Mouse (Mus musculus) midbrain, embryonic 11.5 days (tissue): Measurements from ENCODE around the gene Zc3h18. TPM values are rescaled to one million over a fixed set of nuclear protein-coding genes. Genes with fewer than 3 reads are reported as not detected.

Experiments
- ATAC-seq: fragments of 200-750 bp; cut with Nextera tagmentation; 2 replicates; pipeline ENCODE4 v1.8.0; 2017; ENCODE audit warnings: moderate TSS enrichment, moderate library complexity; ENCODE audit not compliant: low FRiP score
- DNase-seq: peaks from one replicate; pipeline ENCODE4 v3.0.0; 2015; ENCODE audit warnings: low spot score; ENCODE audit errors: missing footprints
- H3K27ac ChIP-seq: fragments of 300-500 bp; sonication (generic); 2 replicates; pipeline ENCODE4 v1.5.1; 2014; ENCODE audit warnings: low read depth, low read length
- H3K27me3 ChIP-seq: fragments of 300-500 bp; sonication (generic); 2 replicates; pipeline ENCODE4 v1.6.1; 2014; ENCODE audit warnings: mild to moderate bottlenecking, low read length, moderate library complexity, mixed read lengths; ENCODE audit not compliant: control insufficient read depth, insufficient read depth
- H3K36me3 ChIP-seq: fragments of 300-500 bp; sonication (generic); 2 replicates; pipeline ENCODE4 v1.6.1; 2014; ENCODE audit warnings: mild to moderate bottlenecking, low read length, moderate library complexity, mixed read lengths; ENCODE audit not compliant: control insufficient read depth, insufficient read depth
- H3K4me1 ChIP-seq: fragments of 300-500 bp; sonication (generic); 2 replicates; pipeline ENCODE4 v1.6.1; 2014; ENCODE audit warnings: low read length; ENCODE audit not compliant: control insufficient read depth, insufficient read depth
- H3K4me2 ChIP-seq: fragments of 300-500 bp; sonication (generic); 2 replicates; pipeline ENCODE4 v1.6.1; 2014; ENCODE audit warnings: mild to moderate bottlenecking, moderate library complexity
- H3K4me3 ChIP-seq: fragments of 300-500 bp; sonication (generic); 2 replicates; pipeline ENCODE4 v1.5.1; 2014; ENCODE audit warnings: low read depth, low read length
- H3K9ac ChIP-seq: fragments of 300-500 bp; sonication (generic); 2 replicates; pipeline ENCODE4 v1.6.1; 2014; ENCODE audit warnings: low read length
- H3K9me3 ChIP-seq: fragments of 300-500 bp; sonication (generic); 2 replicates; pipeline ENCODE4 v1.6.1; 2016; ENCODE audit warnings: low read length; ENCODE audit not compliant: control insufficient read depth
- WGBS: fragments of 180-500 bp; shearing (Covaris S2); extraction: QIAGEN DNeasy Blood & Tissue Kit; methylation state at CpG from one replicate; pipeline ENCODE4 v1.1.7; 2014; 5-methylcytosine and 5-hydroxymethylcytosine counted together
- polyA plus RNA-seq: library from polyadenylated mRNA; unstranded; fragments of >200 nt; fragmentation: Nextera tagmentation; extraction: Ambion mirVana; gene quantifications from 2 replicates; pipeline ENCODE4 v1.2.1, GENCODE M21; 2014

Gene Zc3h18
- polyA plus RNA-seq, 1 experiment from 2014 or later: 43.7 TPM

DNA sequence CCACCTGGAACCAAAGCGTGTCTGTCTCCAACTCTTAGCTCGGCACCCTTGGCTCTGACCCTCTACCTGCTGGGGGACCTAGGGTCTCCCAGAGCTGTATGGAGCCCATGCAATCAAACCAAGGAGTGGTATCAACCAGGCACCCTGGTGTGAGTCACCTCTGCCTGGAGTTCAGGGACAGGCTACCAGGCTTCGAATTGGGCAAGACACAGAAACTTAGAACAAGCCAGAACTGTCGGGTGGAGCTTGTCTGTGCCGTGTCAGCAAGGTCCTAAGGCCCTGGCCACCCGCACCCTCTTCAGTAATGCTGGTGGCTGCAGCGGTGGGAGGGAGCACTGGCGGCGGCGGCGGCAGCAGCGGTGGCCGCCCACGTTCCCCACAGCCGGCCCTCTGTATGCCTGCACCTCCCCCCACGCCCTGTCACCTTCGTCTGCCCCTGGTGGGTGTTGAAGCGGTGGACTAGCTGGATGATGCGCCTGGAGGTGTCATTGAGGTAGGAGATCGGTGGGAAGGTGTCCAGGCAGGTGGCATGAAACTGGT, 60.2 kb downstream of the Zc3h18 start:
- Histone ChIP-seq H3K36me3 (peaks cover 17% of the 10 kb centered on the region), H3K27me3 (no peaks in the 10 kb centered on the region), H3K4me3 (no peak overlapping the region), H3K4me2 (no peak overlapping the region), H3K27ac (no peak overlapping the region), H3K9ac (no peak overlapping the region), H3K4me1 (peaks cover 14% of the 10 kb centered on the region), H3K9me3 (no peaks in the 10 kb centered on the region)
- no peak for DNase-seq
- ATAC-seq: no peak
- WGBS: 94% methylated on average over 20 of the region's 20 CpGs

GRCm38 (mm10) chr8:122437708-122438331, 61.4 kb downstream of the Zc3h18 start:
- Histone ChIP-seq H3K9me3 (no peaks in the 10 kb centered on the region), H3K9ac (no peak overlapping the region), H3K27ac (no peak overlapping the region), H3K4me3 (no peak overlapping the region), H3K4me1 (peaks cover 6% of the 10 kb centered on the region), H3K36me3 (peaks cover 17% of the 10 kb centered on the region), H3K27me3 (no peaks in the 10 kb centered on the region), H3K4me2 (no peak overlapping the region)
- ATAC-seq (no peak), DNase-seq (no peak)
- WGBS: 94% methylated on average over 13 of the region's 13 CpGs

- Histone ChIP-seq H3K27me3 (no peaks in the 10 kb centered on the region), H3K4me1 (peaks cover 7% of the 10 kb centered on the region), H3K36me3 (peaks cover 11% of the 10 kb centered on the region), H3K4me3 (no peak overlapping the region), H3K9me3 (no peaks in the 10 kb centered on the region), H3K4me2 (no peak overlapping the region), H3K9ac (no peak overlapping the region), H3K27ac (no peak overlapping the region)
- WGBS: 94% methylated on average over 16 of the region's 16 CpGs
- ATAC-seq: no peak
- DNase-seq: no peak
These were observed 62.9 kb downstream of the Zc3h18 start for GRCm38 (mm10) chr8:122439336-122439735.

GRCm38 (mm10) chr8:122441326-122441725, 64.9 kb downstream of the Zc3h18 start:
- no peak overlapping the region for H3K9ac ChIP-seq
- ATAC-seq (no peak), DNase-seq (no peak)
- H3K27ac ChIP-seq: no peak overlapping the region
- peaks cover 8% of the 10 kb centered on the region for H3K4me1 ChIP-seq
- H3K27me3 ChIP-seq: no peaks in the 10 kb centered on the region
- peaks cover 11% of the 10 kb centered on the region for H3K36me3 ChIP-seq
- no peak overlapping the region for H3K4me2 ChIP-seq
- WGBS: 90% methylated on average over 1 of the region's 1 CpGs
- no peaks in the 10 kb centered on the region for H3K9me3 ChIP-seq
- no peak overlapping the region for H3K4me3 ChIP-seq

- H3K9ac ChIP-seq: peak overlapping the region; percentile 56
These were observed 65.9 kb downstream of the Zc3h18 start for GRCm38 (mm10) chr8:122442356-122442755.

DNA sequence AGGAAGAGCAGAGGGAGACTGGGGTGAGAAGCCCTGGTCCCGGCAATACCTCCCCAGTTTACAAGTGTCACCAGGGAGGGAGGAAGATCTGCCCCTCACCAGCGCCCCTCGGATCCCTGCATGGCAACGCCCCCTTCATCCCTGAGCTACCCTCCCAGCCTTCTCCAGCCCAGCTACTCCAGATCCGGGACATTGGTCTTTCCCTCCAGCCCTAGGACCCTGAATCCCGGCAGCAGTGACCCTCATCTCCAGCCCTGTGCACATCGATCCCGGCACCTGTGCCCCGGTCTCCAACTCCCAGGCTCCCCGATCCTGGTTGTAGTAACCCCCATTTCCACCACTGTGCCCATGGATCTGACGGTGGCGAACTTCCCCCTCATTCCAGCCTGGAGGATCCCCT, 66.4 kb downstream of the Zc3h18 start:
- no peaks in the 10 kb centered on the region for H3K27me3 ChIP-seq
- H3K36me3 ChIP-seq: peaks cover 6% of the 10 kb centered on the region
- H3K27ac ChIP-seq: peak overlapping the region; percentile 45; the same call in 1 of the 2 replicates
- H3K9me3 ChIP-seq: no peaks in the 10 kb centered on the region
- peak overlapping the region; percentile 57 for H3K4me2 ChIP-seq
- H3K4me1 ChIP-seq: peaks cover 8% of the 10 kb centered on the region
- DNase-seq (no peak), ATAC-seq (peak; percentile 40)
- H3K9ac ChIP-seq: peak overlapping the region; percentile 56
- WGBS: 2% methylated on average over 12 of the region's 12 CpGs
- peak overlapping the region; percentile 56 for H3K4me3 ChIP-seq

More at GRCm38 (mm10) chr8:122442356-122442755, 65.9 kb downstream of the Zc3h18 start:
- Histone ChIP-seq H3K27me3 (no peaks in the 10 kb centered on the region), H3K36me3 (peaks cover 6% of the 10 kb centered on the region), H3K4me1 (peaks cover 8% of the 10 kb centered on the region), H3K27ac (no peak overlapping the region), H3K4me2 (peak overlapping the region; percentile 57), H3K9me3 (no peaks in the 10 kb centered on the region), H3K4me3 (peak overlapping the region; percentile 56)
- no peak for ATAC-seq
- 22% methylated on average over 7 of the region's 7 CpGs for WGBS
- no peak for DNase-seq

DNA sequence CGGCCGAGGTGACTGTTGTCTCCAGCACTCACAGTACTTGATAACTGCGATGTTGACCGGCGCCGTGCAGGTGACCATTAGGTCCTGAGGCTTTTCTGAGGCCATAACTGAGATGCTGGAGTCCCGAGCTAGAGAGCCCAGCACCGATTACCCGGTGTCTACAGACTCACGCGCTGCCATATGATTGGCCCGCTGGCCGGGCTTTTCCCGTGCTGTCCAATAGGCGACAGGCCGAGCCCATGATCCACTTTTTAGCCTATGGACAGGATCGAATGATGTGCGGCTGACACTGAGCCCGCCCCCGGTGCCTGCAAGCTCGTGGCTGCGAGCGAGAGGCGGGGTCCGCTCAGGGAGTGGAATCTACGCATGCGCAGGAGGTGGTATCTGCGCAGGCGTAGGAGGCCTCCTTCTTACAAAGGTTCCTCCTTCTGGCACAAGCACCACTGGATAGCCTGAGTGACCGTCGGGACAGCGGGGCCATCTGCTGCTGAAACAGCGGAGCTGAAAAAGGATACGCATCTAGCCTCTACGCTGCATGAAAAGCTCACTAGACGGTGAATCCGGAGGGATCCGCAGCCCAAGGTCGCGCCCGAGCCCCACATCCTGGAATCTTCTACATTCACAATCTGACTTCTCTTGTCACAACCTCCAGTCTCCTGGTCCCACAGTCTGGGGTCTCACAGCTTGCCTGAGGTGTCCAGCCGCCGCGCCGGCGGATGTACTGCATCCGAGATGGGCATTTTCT, 67.0 kb downstream of the Zc3h18 start, which contains the start of gene Mvd:
Gene Mvd, minus strand, starts transcription at position 161 of the 745 bp plus-strand sequence.
- Histone ChIP-seq H3K9ac (peak within 1 kb of the TSS; percentile 89), H3K9me3 (no peaks in the 10 kb centered on the region), H3K36me3 (peaks cover 6% of the 10 kb centered on the region), H3K4me2 (peak within 1 kb of the TSS; percentile 57), H3K4me1 (peaks cover 8% of the 10 kb centered on the region), H3K4me3 (peak within 1 kb of the TSS; percentile 56), H3K27ac (peak within 1 kb of the TSS; percentile 94), H3K27me3 (no peaks in the 10 kb centered on the region)
- DNase-seq (peak; percentile 99), ATAC-seq (peak; percentile 99)
- WGBS: under 1% methylated on average over 47 of the region's 47 CpGs

- Histone ChIP-seq H3K27ac (peak overlapping the region; percentile 94), H3K36me3 (peaks cover 5% of the 10 kb centered on the region), H3K4me2 (peak overlapping the region; percentile 57), H3K4me1 (peaks cover 8% of the 10 kb centered on the region), H3K9me3 (no peaks in the 10 kb centered on the region), H3K4me3 (peak overlapping the region; percentile 56), H3K9ac (peak overlapping the region; percentile 89), H3K27me3 (no peaks in the 10 kb centered on the region)
- DNase-seq (peak; percentile 93), ATAC-seq (no peak)
- 37% methylated on average over 19 of the region's 19 CpGs for WGBS
These were observed 67.8 kb downstream of the Zc3h18 start for GRCm38 (mm10) chr8:122444058-122444748.
